Mouse (Mus musculus) hindbrain, embryonic 12.5 days (tissue): ENCODE data around the gene Mta2. TPM values are rescaled to one million over a fixed set of nuclear protein-coding genes. Genes with fewer than 3 reads are reported as not detected.

Experiments
- ATAC-seq: fragments of 200-750 bp; cut with Nextera tagmentation; 2 replicates; pipeline ENCODE4 v1.8.0; 2017; ENCODE audit warnings: moderate TSS enrichment; ENCODE audit not compliant: low FRiP score
- H3K27ac ChIP-seq: fragments of 300-500 bp; sonication (generic); 2 replicates; pipeline ENCODE4 v1.5.1; 2016; ENCODE audit warnings: mild to moderate bottlenecking
- H3K27me3 ChIP-seq: fragments of 300-500 bp; sonication (generic); 2 replicates; pipeline ENCODE4 v1.6.1; 2016; ENCODE audit warnings: mild to moderate bottlenecking
- H3K36me3 ChIP-seq: fragments of 300-500 bp; sonication (generic); 2 replicates; pipeline ENCODE4 v1.6.1; 2016; ENCODE audit warnings: mild to moderate bottlenecking
- H3K4me1 ChIP-seq: fragments of 300-500 bp; sonication (generic); 2 replicates; pipeline ENCODE4 v1.6.1; 2016
- H3K4me2 ChIP-seq: fragments of 300-500 bp; sonication (generic); replicated peaks from 2 replicates; pipeline ENCODE4 v1.6.1; 2016; ENCODE audit warnings: mild to moderate bottlenecking
- H3K4me3 ChIP-seq: fragments of 300-500 bp; sonication (generic); 2 replicates; pipeline ENCODE4 v1.5.1; 2016; ENCODE audit warnings: mild to moderate bottlenecking
- H3K9ac ChIP-seq: fragments of 300-500 bp; sonication (generic); 2 replicates; pipeline ENCODE4 v1.6.1; 2016; ENCODE audit warnings: mild to moderate bottlenecking, moderate library complexity
- H3K9me3 ChIP-seq: fragments of 300-500 bp; sonication (generic); replicated peaks from 2 replicates; pipeline ENCODE4 v1.6.1; 2016; ENCODE audit warnings: mild to moderate bottlenecking
- WGBS: fragments of 180-500 bp; shearing (Covaris S2); methylation state at CpG from one replicate; pipeline ENCODE4 v1.1.7; 2016; 5-methylcytosine and 5-hydroxymethylcytosine counted together
- polyA plus RNA-seq: library from polyadenylated mRNA; unstranded; fragments of >200 nt; fragmentation: Nextera tagmentation; extraction: Ambion mirVana; gene quantifications from 2 replicates; pipeline ENCODE4 v1.2.1, GENCODE M21; 2016

The Mta2 gene
- polyA plus RNA-seq, 1 experiment from 2014 or later, result 174 TPM

- Histone ChIP-seq H3K9me3 (no peaks in the 10 kb centered on the region), H3K9ac (no peak overlapping the region), H3K36me3 (peaks cover 83% of the 10 kb centered on the region), H3K4me3 (no peak overlapping the region), H3K27me3 (no peaks in the 10 kb centered on the region), H3K27ac (no peak overlapping the region), H3K4me2 (no peak overlapping the region), H3K4me1 (no peaks in the 10 kb centered on the region)
- no peak for ATAC-seq
- 91% methylated on average over 3 of the region's 3 CpGs for WGBS
Measured at GRCm38 (mm10) chr19:8914212-8914611, 27.5 kb upstream of the Mta2 start.

GRCm38 (mm10) chr19:8919000-8919399, 22.7 kb upstream of the Mta2 start:
- Histone ChIP-seq H3K9me3 (no peaks in the 10 kb centered on the region), H3K36me3 (peaks cover 37% of the 10 kb centered on the region), H3K4me3 (no peak overlapping the region), H3K27me3 (no peaks in the 10 kb centered on the region), H3K9ac (no peak overlapping the region), H3K27ac (no peak overlapping the region), H3K4me2 (no peak overlapping the region), H3K4me1 (peaks cover 13% of the 10 kb centered on the region; the same call in 1 of the 2 replicates)
- 94% methylated on average over 3 of the region's 3 CpGs for WGBS
- no peak for ATAC-seq

GRCm38 (mm10) chr19:8919684-8920072, 22.0 kb upstream of the Mta2 start:
- Histone ChIP-seq H3K4me1 (peaks cover 13% of the 10 kb centered on the region; the same call in 1 of the 2 replicates), H3K36me3 (peaks cover 31% of the 10 kb centered on the region), H3K4me2 (peak overlapping the region; percentile 75), H3K27me3 (no peaks in the 10 kb centered on the region), H3K4me3 (peak overlapping the region; percentile 69), H3K9me3 (no peaks in the 10 kb centered on the region), H3K9ac (no peak overlapping the region), H3K27ac (peak overlapping the region; percentile 82)
- WGBS, result 66% methylated on average over 6 of the region's 6 CpGs
- ATAC-seq, result peak; percentile 15; the same call in 1 of the 2 replicates

GRCm38 (mm10) chr19:8920073-8920736, 21.5 kb upstream of the Mta2 start, which contains the start of gene B3gat3:
B3gat3 (plus strand) TSS chr19:8920374.
- H3K4me1 ChIP-seq, result peaks cover 13% of the 10 kb centered on the region; the same call in 1 of the 2 replicates
- H3K9me3 ChIP-seq, result no peaks in the 10 kb centered on the region
- peak; percentile 99 for ATAC-seq
- H3K27me3 ChIP-seq, result no peaks in the 10 kb centered on the region
- WGBS, result 3% methylated on average over 47 of the region's 50 CpGs
- peak within 1 kb of the TSS; percentile 75 for H3K4me2 ChIP-seq
- peak within 1 kb of the TSS; percentile 82 for H3K27ac ChIP-seq
- peaks cover 27% of the 10 kb centered on the region for H3K36me3 ChIP-seq
- H3K4me3 ChIP-seq, result peak within 1 kb of the TSS; percentile 69
- peak within 1 kb of the TSS; percentile 77 for H3K9ac ChIP-seq

GRCm38 (mm10) chr19:8920836-8921291, 20.8 kb upstream of the Mta2 start:
- Histone ChIP-seq H3K4me1 (peaks cover 13% of the 10 kb centered on the region; the same call in 1 of the 2 replicates), H3K4me3 (peak overlapping the region; percentile 69), H3K9me3 (no peaks in the 10 kb centered on the region), H3K4me2 (peak overlapping the region; percentile 75), H3K9ac (peak overlapping the region; percentile 77), H3K27me3 (no peaks in the 10 kb centered on the region), H3K27ac (peak overlapping the region; percentile 82), H3K36me3 (peaks cover 27% of the 10 kb centered on the region)
- no peak; the same call in 1 of the 2 replicates for ATAC-seq
- WGBS, result 2% methylated on average over 6 of the region's 6 CpGs

GRCm38 (mm10) chr19:8921741-8922140, 19.9 kb upstream of the Mta2 start:
- ATAC-seq, result no peak
- H3K27me3 ChIP-seq, result no peaks in the 10 kb centered on the region
- H3K36me3 ChIP-seq, result peaks cover 25% of the 10 kb centered on the region
- 0 out of 2 replicates have a peak overlapping the region, but pooled peaks have one; percentile 77 for H3K9ac ChIP-seq
- H3K4me3 ChIP-seq, result no peak overlapping the region
- H3K4me1 ChIP-seq, result peaks cover 13% of the 10 kb centered on the region; the same call in 1 of the 2 replicates
- WGBS, result 79% methylated on average over 9 of the region's 9 CpGs
- H3K27ac ChIP-seq, result no peak overlapping the region
- peak overlapping the region; percentile 75; the same call in 1 of the 2 replicates for H3K4me2 ChIP-seq
- no peaks in the 10 kb centered on the region for H3K9me3 ChIP-seq

- H3K4me1 ChIP-seq, result peaks cover 17% of the 10 kb centered on the region
- no peaks in the 10 kb centered on the region for H3K9me3 ChIP-seq
- no peak overlapping the region for H3K4me2 ChIP-seq
- no peak overlapping the region for H3K9ac ChIP-seq
- no peak for ATAC-seq
- no peak overlapping the region for H3K27ac ChIP-seq
- peaks cover 6% of the 10 kb centered on the region for H3K27me3 ChIP-seq
- no peak overlapping the region for H3K4me3 ChIP-seq
- peaks cover 28% of the 10 kb centered on the region for H3K36me3 ChIP-seq
- 88% methylated on average over 2 of the region's 2 CpGs for WGBS
Measured at GRCm38 (mm10) chr19:8926766-8927165, 14.9 kb upstream of the Mta2 start.

GRCm38 (mm10) chr19:8927891-8928525, 13.7 kb upstream of the Mta2 start:
- no peak for ATAC-seq
- Histone ChIP-seq H3K4me3 (no peak overlapping the region), H3K9ac (no peak overlapping the region), H3K36me3 (peaks cover 28% of the 10 kb centered on the region), H3K4me2 (no peak overlapping the region), H3K9me3 (no peaks in the 10 kb centered on the region), H3K4me1 (peaks cover 13% of the 10 kb centered on the region), H3K27me3 (peaks cover 6% of the 10 kb centered on the region), H3K27ac (no peak overlapping the region)
- 93% methylated on average over 12 of the region's 12 CpGs for WGBS

GRCm38 (mm10) chr19:8928689-8929223, 12.9 kb upstream of the Mta2 start:
- Histone ChIP-seq H3K4me1 (peaks cover 13% of the 10 kb centered on the region), H3K36me3 (peaks cover 35% of the 10 kb centered on the region), H3K4me2 (peak overlapping the region; percentile 67), H3K9me3 (no peaks in the 10 kb centered on the region), H3K9ac (peak overlapping the region; percentile 77; the same call in 1 of the 2 replicates), H3K27ac (no peak overlapping the region), H3K27me3 (peaks cover 6% of the 10 kb centered on the region), H3K4me3 (peak overlapping the region; percentile 54)
- ATAC-seq, result peak; percentile 17
- WGBS, result 15% methylated on average over 16 of the region's 16 CpGs

GRCm38 (mm10) chr19:8929224-8930088, 12.2 kb upstream of the Mta2 start, which contains the start of the genes Rom1 and Eml3:
Rom1 (minus strand) TSS chr19:8929356.
Eml3 (plus strand) TSS chr19:8929552.
- peak within 1 kb of the TSS; percentile 3; the same call in 1 of the 2 replicates for H3K27ac ChIP-seq
- peak within 1 kb of the TSS; percentile 77 for H3K9ac ChIP-seq
- H3K4me1 ChIP-seq, result peaks cover 13% of the 10 kb centered on the region
- peaks cover 33% of the 10 kb centered on the region for H3K36me3 ChIP-seq
- no peaks in the 10 kb centered on the region for H3K9me3 ChIP-seq
- peak within 1 kb of the TSS; percentile 54 for H3K4me3 ChIP-seq
- WGBS, result under 1% methylated on average over 57 of the region's 74 CpGs
- peak within 1 kb of the TSS; percentile 67 for H3K4me2 ChIP-seq
- H3K27me3 ChIP-seq, result peaks cover 6% of the 10 kb centered on the region
- peak; percentile 62 for ATAC-seq

GRCm38 (mm10) chr19:8930117-8930516, 11.6 kb upstream of the Mta2 start:
- H3K9ac ChIP-seq, result peak overlapping the region; percentile 77
- ATAC-seq, result no peak; the same call in 1 of the 2 replicates
- WGBS, result 13% methylated on average over 11 of the region's 11 CpGs
- peaks cover 6% of the 10 kb centered on the region for H3K27me3 ChIP-seq
- no peaks in the 10 kb centered on the region for H3K9me3 ChIP-seq
- H3K4me1 ChIP-seq, result peaks cover 13% of the 10 kb centered on the region
- peak overlapping the region; percentile 54 for H3K4me3 ChIP-seq
- peaks cover 32% of the 10 kb centered on the region for H3K36me3 ChIP-seq
- H3K4me2 ChIP-seq, result peak overlapping the region; percentile 67
- H3K27ac ChIP-seq, result no peak overlapping the region
